Mouse (Mus musculus): ENCODE measurements around the gene Mief2.

Mief2 gene

GRCm38 (mm10) chr11:60777801-60778370 is 49.7 kb downstream of the Mief2 start:
- DNase-seq, result no peak

GRCm38 (mm10) chr11:60779673-60780189 is 51.5 kb downstream of the Mief2 start:
- DNase-seq, result no peak
